Mouse (Mus musculus) thymus, adult 2 months (tissue): Measurements from ENCODE around the gene Itgb2l.

Source experiments
- CTCF ChIP-seq: fragments of 200-500 bp; IDR thresholded peaks from 2 replicates; pipeline ENCODE4 v1.5.1; 2012; ENCODE audit warnings: mild to moderate bottlenecking, control low read depth, low read length, moderate library complexity, borderline replicate concordance; ENCODE audit not compliant: control insufficient read depth, poor library complexity, insufficient read depth; ENCODE audit errors: extremely low read depth
- POLR2A ChIP-seq: fragments of 200-500 bp; IDR thresholded peaks from 2 replicates; pipeline ENCODE4 v1.6.1; 2012; ENCODE audit warnings: mild to moderate bottlenecking, low read length, control low read depth, moderate library complexity; ENCODE audit not compliant: control insufficient read depth, poor library complexity, insufficient read depth; ENCODE audit errors: extremely low read depth

- no peak for TF ChIP-seq CTCF
- TF ChIP-seq POLR2A = no peak
Measured at GRCm38 (mm10) chr16:96488038-96488437, 44.6 kb upstream of the Itgb2l start.
